Mouse (Mus musculus): ENCODE data around the gene Nid1.

Nid1 gene

GRCm38 (mm10) chr13:13489861-13490260, 52.5 kb downstream of the Nid1 start:
- in situ Hi-C loops (cut with MboI; ENCODE audit: low sequenced_read_pairs) = no loop called here

DNA sequence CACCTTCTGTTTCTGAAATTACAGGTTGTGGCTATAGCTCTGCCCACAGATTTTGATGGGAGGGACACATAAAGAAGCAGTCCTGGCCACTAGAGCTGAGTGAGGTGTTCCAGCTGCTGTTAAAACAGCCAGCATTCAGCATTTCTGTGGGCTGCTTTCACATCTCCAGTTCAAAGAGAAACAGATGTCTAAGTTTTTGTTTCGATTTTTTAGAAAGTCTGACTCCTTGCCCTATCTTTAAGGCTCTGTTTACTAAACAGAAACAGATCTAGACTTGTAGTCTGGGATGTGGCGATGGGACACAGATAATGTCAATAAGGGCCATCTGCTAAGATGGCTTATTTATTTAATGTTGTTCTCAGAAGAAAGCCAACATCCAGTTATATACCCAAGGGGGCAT, 54.8 kb downstream of the Nid1 start:
- in situ Hi-C loops (cut with MboI; ENCODE audit: low sequenced_read_pairs) = no loop called here

- in situ Hi-C loops (cut with MboI; ENCODE audit: low sequenced_read_pairs) = no loop called here
Measured at GRCm38 (mm10) chr13:13493517-13493916, 56.2 kb downstream of the Nid1 start.

GRCm38 (mm10) chr13:13498022-13498421, 60.7 kb downstream of the Nid1 start:
- in situ Hi-C loops (cut with MboI; ENCODE audit: low sequenced_read_pairs) = no loop called here

GRCm38 (mm10) chr13:13502406-13502805, 65.1 kb downstream of the Nid1 start:
- in situ Hi-C loops (cut with MboI; ENCODE audit: low sequenced_read_pairs) = loop anchor here (25.0 kb wide), 1 partner anchor 360 kb away; no protein-coding TSS in a partner anchor

DNA sequence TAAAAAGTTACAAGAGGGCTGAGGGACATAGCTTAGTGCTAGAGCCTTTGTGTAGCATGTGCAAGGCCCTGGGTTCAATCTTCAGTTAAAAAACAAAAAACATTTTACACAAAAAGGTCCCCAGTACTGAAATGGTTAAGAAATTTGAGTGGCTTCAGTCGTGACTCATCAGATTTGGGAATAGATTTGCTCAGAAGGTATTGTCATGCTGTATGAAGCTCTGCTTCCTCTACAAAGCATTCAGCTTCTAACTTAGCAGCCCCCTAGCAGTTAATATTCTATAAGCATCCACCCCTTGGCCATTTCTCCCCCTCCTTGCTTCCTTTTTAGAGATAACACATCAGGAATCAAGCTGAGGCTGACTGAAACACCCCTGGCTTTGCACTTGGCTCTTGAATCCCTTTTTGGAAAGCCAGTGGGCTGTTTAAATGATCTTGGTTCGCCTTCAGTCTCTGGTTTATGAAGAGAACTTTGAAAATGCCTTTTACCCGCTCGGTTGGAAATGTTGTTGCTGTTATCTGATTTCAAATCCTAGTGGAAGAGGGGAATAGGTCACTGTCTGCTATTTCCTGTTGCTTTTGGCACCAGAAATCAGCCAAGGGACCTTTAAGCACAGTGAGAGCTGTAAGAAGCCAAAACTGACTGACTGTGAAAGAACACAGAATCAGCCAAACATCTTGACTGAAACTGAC, 66.5 kb downstream of the Nid1 start:
- in situ Hi-C loops (cut with MboI; ENCODE audit: low sequenced_read_pairs) = loop anchor here (25.0 kb wide), 1 partner anchor 358 kb away; no protein-coding TSS in a partner anchor

DNA sequence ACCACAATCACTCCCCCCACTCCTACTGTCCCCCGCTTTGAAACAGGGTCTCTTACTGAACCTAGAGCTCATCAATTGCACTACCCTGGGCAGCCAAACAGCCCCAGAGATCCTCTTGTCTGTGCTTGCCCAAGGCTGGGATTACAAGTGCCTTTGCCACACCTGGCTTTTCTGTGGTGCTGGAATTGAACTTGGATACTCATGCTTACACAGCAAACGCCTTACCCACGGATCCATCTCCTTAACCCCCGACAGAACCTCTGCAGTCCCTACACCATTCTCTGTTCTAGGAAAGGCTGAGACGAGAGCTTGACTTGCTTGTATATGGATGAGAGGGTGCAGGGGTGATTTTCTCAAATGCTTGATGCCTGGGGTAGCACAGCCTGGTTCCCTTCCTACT, 67.7 kb downstream of the Nid1 start:
- in situ Hi-C loops (cut with MboI; ENCODE audit: low sequenced_read_pairs) = loop anchor here (25.0 kb wide), 1 partner anchor 357 kb away; no protein-coding TSS in a partner anchor

DNA sequence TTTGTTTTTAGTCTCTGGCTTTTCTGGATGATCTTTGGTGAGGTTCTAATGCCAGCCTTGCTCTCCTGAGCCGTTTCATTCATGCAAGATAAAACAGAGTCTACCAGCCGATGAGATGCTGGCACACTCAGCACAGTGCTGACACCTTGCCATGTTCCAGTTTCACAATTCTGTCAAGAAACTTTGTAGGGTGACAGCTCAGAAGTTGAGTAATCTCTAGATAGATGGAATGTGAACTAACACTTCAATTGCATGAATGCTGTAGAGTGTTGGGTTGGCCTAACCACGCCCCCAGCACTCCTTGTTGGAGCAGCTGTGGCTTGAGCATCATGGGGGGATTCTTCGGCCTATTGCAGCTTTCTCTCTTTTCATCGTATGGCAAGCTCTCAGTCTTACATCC, 69.2 kb downstream of the Nid1 start:
- in situ Hi-C loops (cut with MboI; ENCODE audit: low sequenced_read_pairs) = loop anchor here (25.0 kb wide), 1 partner anchor 356 kb away; no protein-coding TSS in a partner anchor

DNA sequence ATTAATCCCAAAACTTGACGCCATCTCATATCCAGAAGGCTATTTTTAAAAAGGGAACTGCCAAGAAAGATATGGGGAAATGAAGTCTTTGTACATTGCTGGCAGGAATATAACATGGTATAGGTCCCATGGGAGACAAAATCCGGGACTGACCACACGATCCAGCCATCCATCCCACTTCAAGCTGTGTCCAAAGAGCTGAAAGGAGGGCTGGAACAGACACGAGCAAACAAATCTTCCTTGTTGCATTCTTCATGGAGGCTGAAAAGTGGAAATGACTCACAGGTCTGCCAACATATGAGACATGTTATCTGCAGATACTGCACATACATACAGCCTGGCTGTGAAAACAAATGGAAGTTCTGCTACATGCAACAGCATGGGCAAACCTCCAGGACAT, 77.5 kb downstream of the Nid1 start:
- in situ Hi-C loops (cut with MboI; ENCODE audit: low sequenced_read_pairs) = loop anchor here (10.0 to 25.0 kb wide), 2 partner anchors 100 to 347 kb away; no protein-coding TSS in a partner anchor

GRCm38 (mm10) chr13:13516376-13517225, 79.2 kb downstream of the Nid1 start:
- in situ Hi-C loops (cut with MboI; ENCODE audit: low sequenced_read_pairs) = loop anchor here (10.0 to 25.0 kb wide), 2 partner anchors 98 to 346 kb away; no protein-coding TSS in a partner anchor

DNA sequence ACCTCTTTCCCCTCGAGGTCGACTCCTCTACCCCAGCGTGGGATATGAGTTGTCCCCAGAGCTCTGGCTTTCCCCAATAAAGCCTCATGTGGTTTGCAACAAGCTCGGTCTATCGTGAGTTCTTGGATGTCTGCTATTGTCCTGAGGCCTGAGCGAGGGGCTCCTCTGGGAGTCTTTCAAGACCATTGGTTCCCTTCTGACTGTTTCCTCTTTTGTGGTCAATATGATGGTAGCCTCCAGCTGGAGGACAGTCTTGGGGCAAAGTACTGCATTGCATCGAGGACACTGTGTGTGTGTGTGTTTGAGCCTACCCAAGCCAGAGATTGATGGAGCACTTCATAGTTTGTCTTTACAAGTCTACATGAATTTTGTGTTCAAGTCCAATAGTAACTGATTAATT, 80.8 kb downstream of the Nid1 start:
- in situ Hi-C loops (cut with MboI; ENCODE audit: low sequenced_read_pairs) = loop anchor here (10.0 to 25.0 kb wide), 2 partner anchors 97 to 344 kb away; no protein-coding TSS in a partner anchor

DNA sequence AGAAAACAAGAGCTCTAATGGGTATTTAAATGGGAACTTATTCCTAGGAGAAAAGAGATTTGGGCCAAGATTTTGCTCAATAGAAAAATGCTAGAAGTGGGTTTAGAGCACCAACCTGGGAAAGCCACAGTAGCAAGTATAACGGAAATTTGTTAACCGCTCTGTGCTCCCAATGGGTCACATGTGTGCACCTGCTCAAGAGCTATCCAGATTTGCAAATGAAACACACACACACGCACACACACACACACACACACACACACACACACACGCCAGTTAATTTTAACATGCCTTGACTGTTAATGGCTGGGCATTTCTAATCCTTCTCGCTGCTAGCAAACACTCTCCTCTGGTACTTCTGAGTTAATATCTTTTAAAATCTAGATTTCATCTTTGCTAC, 83.1 kb downstream of the Nid1 start:
- in situ Hi-C loops (cut with MboI; ENCODE audit: low sequenced_read_pairs) = loop anchor here (10.0 to 25.0 kb wide), 2 partner anchors 64 to 342 kb away; no protein-coding TSS in a partner anchor

GRCm38 (mm10) chr13:13523625-13524584, 86.6 kb downstream of the Nid1 start:
- in situ Hi-C loops (cut with MboI; ENCODE audit: low sequenced_read_pairs) = loop anchor here (10.0 to 25.0 kb wide), 2 partner anchors 61 to 338 kb away; no protein-coding TSS in a partner anchor

GRCm38 (mm10) chr13:13525205-13525604, 87.9 kb downstream of the Nid1 start:
- in situ Hi-C loops (cut with MboI; ENCODE audit: low sequenced_read_pairs) = loop anchor here (10.0 kb wide), 1 partner anchor 60 kb away; no protein-coding TSS in a partner anchor

DNA sequence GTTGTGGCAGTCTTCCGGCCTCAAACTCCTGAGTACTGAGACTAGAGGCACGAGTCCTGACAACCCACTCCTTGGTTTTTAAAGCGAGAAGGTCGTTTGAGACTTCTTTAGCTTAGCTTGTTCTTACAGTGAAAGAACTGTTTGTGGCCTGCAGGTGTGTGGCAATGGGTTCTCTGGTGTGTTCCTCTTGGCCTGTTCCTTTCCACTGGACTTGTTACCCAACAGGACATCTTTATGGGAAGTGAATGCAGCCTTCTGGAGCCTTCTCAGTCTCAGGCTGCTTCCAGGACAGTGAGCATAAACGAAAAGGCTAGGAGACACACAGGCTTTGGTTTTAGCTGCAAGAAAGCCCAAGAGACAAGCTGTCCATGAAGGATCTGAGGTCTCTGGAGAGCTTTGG, 88.5 kb downstream of the Nid1 start:
- in situ Hi-C loops (cut with MboI; ENCODE audit: low sequenced_read_pairs) = loop anchor here (10.0 kb wide), 1 partner anchor 59 kb away; no protein-coding TSS in a partner anchor

DNA sequence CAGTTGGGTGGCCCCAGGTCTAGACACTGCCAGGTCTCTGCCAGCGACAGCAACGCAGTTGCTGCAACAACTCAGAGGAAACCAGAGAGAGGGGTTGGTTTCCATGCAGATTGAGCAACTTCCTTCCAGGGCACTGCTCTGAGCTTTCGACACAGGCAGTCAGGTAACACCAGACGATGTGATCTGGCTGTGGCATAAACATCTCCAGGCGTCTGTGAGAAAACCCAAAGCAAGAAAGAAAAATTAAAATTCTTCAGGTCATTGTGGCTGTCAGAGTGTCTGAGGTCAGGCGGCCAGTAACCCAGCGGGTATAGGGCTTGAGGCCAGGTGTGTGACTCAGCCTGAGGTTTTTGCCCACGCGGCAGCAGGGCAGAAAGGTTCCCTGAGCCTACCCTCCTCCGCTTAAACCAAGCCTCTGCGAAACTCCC, 91.8 kb downstream of the Nid1 start:
- in situ Hi-C loops (cut with MboI; ENCODE audit: low sequenced_read_pairs) = loop anchor here (10.0 kb wide), 1 partner anchor 56 kb away; no protein-coding TSS in a partner anchor

- in situ Hi-C loops (cut with MboI; ENCODE audit: low sequenced_read_pairs) = no loop called here
Measured at GRCm38 (mm10) chr13:13530913-13531312, 93.6 kb downstream of the Nid1 start.

GRCm38 (mm10) chr13:13531923-13532322, 94.6 kb downstream of the Nid1 start:
- in situ Hi-C loops (cut with MboI; ENCODE audit: low sequenced_read_pairs) = no loop called here

DNA sequence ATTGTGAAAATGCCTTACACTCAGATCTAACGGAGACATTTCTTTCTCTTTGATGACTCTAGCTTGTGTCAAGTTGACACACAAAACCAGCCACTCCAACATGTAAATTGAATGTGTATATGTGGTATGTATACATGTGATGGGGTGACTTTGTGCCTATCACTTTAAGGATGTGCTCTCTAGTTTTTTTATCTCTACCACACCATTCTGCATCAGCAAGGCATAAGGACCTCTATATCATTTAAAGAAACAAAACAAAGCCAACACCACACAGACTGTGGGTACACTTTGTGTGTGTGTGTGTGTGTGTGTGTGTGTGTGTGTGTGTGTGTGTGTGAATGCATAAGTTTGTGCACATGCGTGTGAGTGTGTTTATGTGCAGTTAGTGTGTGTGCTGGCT, 99.2 kb downstream of the Nid1 start:
- in situ Hi-C loops (cut with MboI; ENCODE audit: low sequenced_read_pairs) = no loop called here

Measured in CH12F3 (cell line).